Mouse (Mus musculus) v-Abl transformed pro-B cells (cell line): ENCODE results near the gene Wdr81.

Experiments
- in situ Hi-C, 2 experiments: fragments of 400-800 bp; cut with MboI; formaldehyde crosslinking; loops; one replicate each; pipeline ENCODE4 v1.15.1; 2025; ENCODE audit not compliant: unreplicated experiment in 2 of 2

Gene Wdr81

GRCm38 (mm10) chr11:75406865-75407264 is 47.7 kb downstream of the Wdr81 start:
- in situ Hi-C loops: loop anchor here in 1 of 2 experiments (10.0 kb wide), 1 partner anchor 118 kb away; no protein-coding TSS in a partner anchor

- in situ Hi-C loops: loop anchor here in 1 of 2 experiments (10.0 kb wide), 1 partner anchor 119 kb away; no protein-coding TSS in a partner anchor
Observed at GRCm38 (mm10) chr11:75406104-75406503, 48.4 kb downstream of the Wdr81 start.

- in situ Hi-C loops: loop anchor here (5.0 to 10.0 kb wide), 5 partner anchors 82 to 222 kb away; partner anchors contain the start of gene Prpf8 (in 1 of the 2)
Observed at GRCm38 (mm10) chr11:75404801-75405200, 49.7 kb downstream of the Wdr81 start.

GRCm38 (mm10) chr11:75403301-75404052 is 51.0 kb downstream of the Wdr81 start:
- in situ Hi-C loops: loop anchor here (5.0 to 10.0 kb wide), 5 partner anchors 84 to 221 kb away; partner anchors contain the start of gene Prpf8 (in 1 of the 2)

- in situ Hi-C loops: loop anchor here (5.0 to 10.0 kb wide), 5 partner anchors 85 to 220 kb away; partner anchors contain the start of gene Prpf8 (in 1 of the 2)
Observed at GRCm38 (mm10) chr11:75402271-75402690, 52.2 kb downstream of the Wdr81 start.

- in situ Hi-C loops: loop anchor here (5.0 to 10.0 kb wide), 5 partner anchors 87 to 218 kb away; partner anchors contain the start of gene Prpf8 (in 1 of the 2)
Observed at GRCm38 (mm10) chr11:75400099-75400498, 54.4 kb downstream of the Wdr81 start.

- in situ Hi-C loops: no loop called here
Observed at GRCm38 (mm10) chr11:75399411-75399841, 55.1 kb downstream of the Wdr81 start.

GRCm38 (mm10) chr11:75397452-75397851 is 57.1 kb downstream of the Wdr81 start:
- in situ Hi-C loops: no loop called here

- in situ Hi-C loops: no loop called here
Observed at GRCm38 (mm10) chr11:75395611-75396010, 58.9 kb downstream of the Wdr81 start.
